Mouse (Mus musculus) kidney, embryonic 14.5 days (tissue): ENCODE measurements around the gene Akap8l. TPM values are rescaled to one million over a fixed set of nuclear protein-coding genes. Genes with fewer than 3 reads are reported as not detected.

Experiments
- ATAC-seq: fragments of 200-750 bp; cut with Nextera tagmentation; 2 replicates; pipeline ENCODE4 v1.8.0; 2017; ENCODE audit warnings: moderate number of reproducible peaks, mild to moderate bottlenecking, moderate TSS enrichment, moderate library complexity; ENCODE audit not compliant: low FRiP score, low TSS enrichment
- H3K27ac ChIP-seq: fragments of 300-500 bp; sonication (generic); 2 replicates; pipeline ENCODE4 v1.5.1; 2014; ENCODE audit warnings: low read depth, mild to moderate bottlenecking, low read length, moderate library complexity, mixed read lengths
- H3K27me3 ChIP-seq: fragments of 300-500 bp; sonication (generic); 2 replicates; pipeline ENCODE4 v1.6.1; 2014; ENCODE audit warnings: mild to moderate bottlenecking, low read length; ENCODE audit not compliant: control insufficient read depth, insufficient read depth
- H3K36me3 ChIP-seq: fragments of 300-500 bp; sonication (generic); 2 replicates; pipeline ENCODE4 v1.6.1; 2014; ENCODE audit warnings: low read length, mixed read lengths; ENCODE audit not compliant: control insufficient read depth, insufficient read depth
- H3K4me1 ChIP-seq: fragments of 300-500 bp; sonication (generic); 2 replicates; pipeline ENCODE4 v1.6.1; 2014; ENCODE audit warnings: low read length, mixed read lengths; ENCODE audit not compliant: control insufficient read depth, insufficient read depth
- H3K4me2 ChIP-seq: fragments of 300-500 bp; sonication (generic); replicated peaks from 2 replicates; pipeline ENCODE4 v1.6.1; 2014; ENCODE audit warnings: low read depth, mild to moderate bottlenecking, low read length
- H3K4me3 ChIP-seq: fragments of 300-500 bp; sonication (generic); 2 replicates; pipeline ENCODE4 v1.5.1; 2014; ENCODE audit warnings: mild to moderate bottlenecking, low read length
- H3K9ac ChIP-seq: fragments of 300-500 bp; sonication (generic); 2 replicates; pipeline ENCODE4 v1.6.1; 2014; ENCODE audit warnings: low read depth, mild to moderate bottlenecking, low read length, moderate library complexity
- H3K9me3 ChIP-seq: fragments of 300-500 bp; sonication (generic); 2 replicates; pipeline ENCODE4 v1.6.1; 2016; ENCODE audit warnings: low read length; ENCODE audit not compliant: control insufficient read depth
- WGBS: fragments of 180-500 bp; shearing (Covaris S2); extraction: QIAGEN DNeasy Blood & Tissue Kit; methylation state at CpG from one replicate; pipeline ENCODE4 v1.1.7; 2014; 5-methylcytosine and 5-hydroxymethylcytosine counted together
- polyA plus RNA-seq: library from polyadenylated mRNA; unstranded; fragments of >200 nt; fragmentation: Nextera tagmentation; extraction: Ambion mirVana; gene quantifications from 2 replicates; pipeline ENCODE4 v1.2.1, GENCODE M21; 2014

The Akap8l gene
- polyA plus RNA-seq, 1 experiment from 2014 or later, result 93.7 TPM

- Histone ChIP-seq H3K9me3 (no peaks in the 10 kb centered on the region), H3K4me2 (no peak overlapping the region), H3K9ac (no peak overlapping the region), H3K27me3 (no peaks in the 10 kb centered on the region), H3K4me3 (no peak overlapping the region), H3K4me1 (no peaks in the 10 kb centered on the region), H3K36me3 (peaks cover 81% of the 10 kb centered on the region), H3K27ac (no peak overlapping the region)
- WGBS, result 91% methylated on average over 2 of the region's 2 CpGs
- no peak for ATAC-seq
Measured at GRCm38 (mm10) chr17:32335869-32336268, 14.5 kb downstream of the Akap8l start.

DNA sequence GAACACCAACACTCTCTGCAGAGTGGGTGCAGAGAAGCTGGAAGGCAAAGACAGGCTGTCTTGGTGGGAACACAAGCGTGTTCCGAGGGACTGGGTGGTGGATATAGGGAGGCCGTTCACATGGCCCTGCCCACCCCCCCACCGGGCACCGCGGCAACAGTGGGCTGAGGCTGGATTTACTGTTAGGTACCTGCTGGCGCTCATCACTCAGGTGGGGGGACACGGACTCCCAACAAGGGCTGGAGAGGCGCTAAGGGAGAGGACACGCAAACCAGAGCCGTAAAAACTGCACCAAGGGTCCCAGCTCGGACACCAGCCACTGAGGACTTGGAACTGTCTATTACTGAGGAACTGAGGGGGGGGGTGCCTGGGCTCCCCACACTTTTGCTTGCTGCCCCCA, 15.5 kb downstream of the Akap8l start:
- Histone ChIP-seq H3K4me1 (no peaks in the 10 kb centered on the region), H3K36me3 (peaks cover 82% of the 10 kb centered on the region), H3K9me3 (no peaks in the 10 kb centered on the region), H3K4me3 (no peak overlapping the region), H3K27ac (no peak overlapping the region), H3K27me3 (no peaks in the 10 kb centered on the region), H3K9ac (no peak overlapping the region), H3K4me2 (no peak overlapping the region)
- 89% methylated on average over 12 of the region's 12 CpGs for WGBS
- ATAC-seq, result peak; percentile 45; the same call in 1 of the 2 replicates

DNA sequence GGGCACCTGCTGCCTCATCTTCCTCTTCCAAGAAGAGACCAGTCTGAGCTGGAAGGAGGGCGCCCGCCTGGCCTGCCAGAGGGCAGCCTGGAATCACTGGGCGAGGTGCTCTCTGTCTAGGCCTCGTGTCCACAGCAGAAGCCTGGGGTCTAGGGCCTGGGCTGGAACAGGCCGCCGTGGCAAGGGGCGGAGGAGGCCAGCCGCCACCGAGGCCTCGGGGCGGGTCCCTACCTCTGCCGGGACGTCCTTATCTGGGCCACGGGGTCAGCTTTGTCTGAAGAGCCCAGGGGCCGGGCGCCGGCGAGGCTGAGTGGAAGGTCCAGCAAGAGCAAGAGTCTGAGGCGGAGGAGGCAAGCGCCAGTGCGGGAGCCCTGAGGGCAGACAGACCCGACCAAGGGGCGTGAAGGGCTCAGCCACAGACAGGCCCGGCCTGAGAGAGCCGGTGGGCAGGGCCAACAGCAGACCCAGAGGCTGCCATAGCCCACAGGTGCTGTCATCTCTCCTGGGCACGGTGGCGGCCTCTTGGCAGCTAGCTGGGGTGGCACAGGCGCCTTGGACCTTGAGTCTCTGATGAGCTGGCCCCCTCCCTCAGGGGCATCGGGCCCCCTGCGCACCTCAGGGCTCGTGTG, 16.6 kb downstream of the Akap8l start:
- H3K9ac ChIP-seq, result no peak overlapping the region
- H3K36me3 ChIP-seq, result peaks cover 80% of the 10 kb centered on the region
- H3K4me3 ChIP-seq, result no peak overlapping the region
- no peak overlapping the region for H3K4me2 ChIP-seq
- no peaks in the 10 kb centered on the region for H3K4me1 ChIP-seq
- 87% methylated on average over 30 of the region's 31 CpGs for WGBS
- H3K27ac ChIP-seq, result no peak overlapping the region
- no peaks in the 10 kb centered on the region for H3K27me3 ChIP-seq
- no peaks in the 10 kb centered on the region for H3K9me3 ChIP-seq
- ATAC-seq, result peak; percentile 51; the same call in 1 of the 2 replicates

DNA sequence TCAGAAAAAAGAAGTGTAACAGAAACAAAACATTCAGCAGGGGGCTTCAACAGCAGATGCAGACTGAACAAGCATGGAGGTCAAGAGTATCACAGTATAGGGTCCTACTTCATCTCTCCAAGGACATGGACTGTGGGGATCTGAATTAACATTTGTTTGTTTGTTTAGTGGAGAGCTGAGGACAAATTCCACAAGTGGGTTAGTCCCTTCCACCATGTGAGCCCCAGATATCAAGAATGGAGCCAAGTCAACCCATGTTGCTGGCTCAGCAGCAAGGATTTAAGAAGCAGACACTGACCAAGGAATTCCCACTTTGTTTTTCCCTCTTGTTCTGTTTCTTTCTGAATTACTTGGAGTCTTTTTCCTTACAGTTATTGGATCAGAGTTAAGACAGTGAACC, 22.9 kb downstream of the Akap8l start:
- no peaks in the 10 kb centered on the region for H3K9me3 ChIP-seq
- no peak overlapping the region for H3K27ac ChIP-seq
- H3K27me3 ChIP-seq, result no peaks in the 10 kb centered on the region
- no peak overlapping the region for H3K4me3 ChIP-seq
- H3K4me1 ChIP-seq, result no peaks in the 10 kb centered on the region
- peaks cover 52% of the 10 kb centered on the region for H3K36me3 ChIP-seq
- H3K9ac ChIP-seq, result no peak overlapping the region
- no peak for ATAC-seq
- no peak overlapping the region for H3K4me2 ChIP-seq

DNA sequence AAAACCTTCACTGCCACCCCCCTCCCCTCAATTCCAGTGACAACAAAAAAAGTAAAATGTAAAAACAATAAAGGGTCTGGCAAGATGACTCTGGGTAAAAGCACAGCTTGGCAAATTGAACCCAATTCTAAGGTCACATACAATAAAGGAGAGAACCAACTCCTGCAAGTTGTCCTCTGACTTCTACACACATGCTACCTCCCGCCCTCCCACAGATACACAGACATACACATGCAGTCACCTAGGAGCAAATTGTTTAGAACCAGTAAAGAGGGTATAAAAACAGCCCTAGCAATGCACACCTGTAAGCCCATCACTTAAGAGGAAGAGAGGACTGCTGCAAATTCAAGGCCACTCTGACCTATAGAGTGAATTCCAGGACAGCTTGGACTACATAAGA, 27.6 kb downstream of the Akap8l start:
- Histone ChIP-seq H3K27me3 (no peaks in the 10 kb centered on the region), H3K9me3 (no peaks in the 10 kb centered on the region), H3K36me3 (peaks cover 31% of the 10 kb centered on the region; the same call in 1 of the 2 replicates), H3K4me3 (no peak overlapping the region), H3K4me2 (no peak overlapping the region), H3K4me1 (peaks cover 16% of the 10 kb centered on the region), H3K9ac (no peak overlapping the region), H3K27ac (no peak overlapping the region)
- no peak for ATAC-seq
- WGBS, result 93% methylated on average over 1 of the region's 1 CpGs

- H3K4me3 ChIP-seq, result peak overlapping the region; percentile 84
- WGBS, result 9% methylated on average over 6 of the region's 6 CpGs
- peaks cover 16% of the 10 kb centered on the region for H3K4me1 ChIP-seq
- peaks cover 36% of the 10 kb centered on the region for H3K36me3 ChIP-seq
- peak overlapping the region; percentile 91; the same call in 1 of the 2 replicates for H3K27ac ChIP-seq
- no peaks in the 10 kb centered on the region for H3K27me3 ChIP-seq
- H3K9me3 ChIP-seq, result no peaks in the 10 kb centered on the region
- H3K9ac ChIP-seq, result peak overlapping the region; percentile 82
- H3K4me2 ChIP-seq, result peak overlapping the region; percentile 89
- ATAC-seq, result no peak
Measured at GRCm38 (mm10) chr17:32321836-32322235, 28.6 kb downstream of the Akap8l start.

DNA sequence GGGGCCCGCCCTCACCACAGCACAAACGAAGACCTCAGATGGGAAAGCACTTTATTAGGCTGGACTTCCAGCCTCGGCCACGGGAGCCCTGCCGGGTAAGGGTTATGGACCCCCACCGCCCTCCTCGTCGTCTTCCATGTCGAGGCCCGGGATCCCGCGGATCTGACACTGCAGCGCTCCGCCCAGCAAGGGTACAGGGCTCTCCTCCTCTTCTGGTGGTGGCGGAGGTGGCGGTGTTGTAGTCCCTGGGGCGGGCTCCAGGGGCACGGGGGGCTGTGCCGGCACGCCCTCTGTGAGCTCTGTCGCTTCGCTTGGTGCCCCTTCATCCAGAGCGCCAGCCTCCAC, 29.0 kb downstream of the Akap8l start:
- no peaks in the 10 kb centered on the region for H3K9me3 ChIP-seq
- H3K27ac ChIP-seq, result peak overlapping the region; percentile 91
- H3K27me3 ChIP-seq, result no peaks in the 10 kb centered on the region
- peak overlapping the region; percentile 84 for H3K4me3 ChIP-seq
- 0% methylated on average over 23 of the region's 23 CpGs for WGBS
- H3K4me2 ChIP-seq, result peak overlapping the region; percentile 89
- peaks cover 36% of the 10 kb centered on the region for H3K36me3 ChIP-seq
- no peak; the same call in 1 of the 2 replicates for ATAC-seq
- peak overlapping the region; percentile 82 for H3K9ac ChIP-seq
- H3K4me1 ChIP-seq, result peaks cover 16% of the 10 kb centered on the region

DNA sequence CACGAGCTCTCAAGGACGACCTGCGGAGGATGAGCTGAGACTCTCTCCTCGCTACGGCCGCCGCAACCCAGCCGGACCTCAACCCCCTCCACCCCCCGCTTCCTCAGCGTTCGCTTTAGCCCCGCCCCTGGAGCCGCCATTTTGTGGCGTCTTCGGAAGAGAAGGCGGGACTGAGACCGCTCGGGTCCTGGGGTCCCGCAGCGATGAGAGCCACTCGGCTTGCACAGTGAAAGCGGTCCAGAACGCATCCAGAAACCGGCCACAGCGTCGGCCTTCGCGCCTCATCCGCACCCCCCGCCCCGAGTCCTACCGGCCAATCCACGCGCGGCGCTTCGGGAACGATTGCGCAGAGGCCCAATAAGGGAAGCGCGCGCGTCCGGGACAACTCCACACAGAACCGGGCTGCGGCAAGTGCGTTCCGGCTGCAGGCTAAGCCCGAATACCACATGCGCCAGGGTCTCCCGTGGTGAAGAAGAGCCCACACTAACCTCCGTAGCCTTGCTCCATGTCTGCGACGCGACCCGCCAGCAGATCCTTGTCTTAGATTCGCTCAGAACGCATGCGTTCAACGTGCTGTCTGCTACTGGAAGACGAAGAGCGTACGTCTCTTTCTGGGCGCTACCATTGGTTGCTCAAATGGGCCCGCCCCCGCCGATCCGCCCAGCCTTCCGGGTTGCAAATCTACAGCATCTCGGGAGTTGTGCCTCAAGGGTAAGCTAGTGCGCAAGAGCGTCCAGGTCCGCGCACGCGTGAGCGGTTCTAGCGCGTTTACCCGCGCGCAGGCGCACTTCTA, 29.6 kb downstream of the Akap8l start, which contains the start of gene Akap8:
TSS of gene Akap8 (minus strand) at position 642 of the 793 bp plus-strand sequence.
- peak within 1 kb of the TSS; percentile 84 for H3K4me3 ChIP-seq
- ATAC-seq, result peak; percentile 98
- peaks cover 37% of the 10 kb centered on the region for H3K36me3 ChIP-seq
- under 1% methylated on average over 81 of the region's 83 CpGs for WGBS
- H3K27ac ChIP-seq, result peak within 1 kb of the TSS; percentile 97
- no peaks in the 10 kb centered on the region for H3K27me3 ChIP-seq
- H3K4me2 ChIP-seq, result peak within 1 kb of the TSS; percentile 89
- H3K4me1 ChIP-seq, result peaks cover 16% of the 10 kb centered on the region
- peak within 1 kb of the TSS; percentile 87 for H3K9ac ChIP-seq
- no peaks in the 10 kb centered on the region for H3K9me3 ChIP-seq

GRCm38 (mm10) chr17:32319950-32320349, 30.5 kb downstream of the Akap8l start:
- Histone ChIP-seq H3K27ac (peak overlapping the region; percentile 97; the same call in 1 of the 2 replicates), H3K4me3 (peak overlapping the region; percentile 84), H3K9me3 (no peaks in the 10 kb centered on the region), H3K9ac (peak overlapping the region; percentile 87), H3K36me3 (peaks cover 44% of the 10 kb centered on the region), H3K4me1 (peaks cover 16% of the 10 kb centered on the region), H3K4me2 (peak overlapping the region; percentile 58), H3K27me3 (no peaks in the 10 kb centered on the region)
- ATAC-seq, result no peak
- 1% methylated on average over 7 of the region's 7 CpGs for WGBS
